Mouse (Mus musculus): Measurements from ENCODE around the gene Ndufa8.

GRCm38 (mm10) chr2:36034898-36035297, 14.3 kb downstream of the Ndufa8 start:
- TF ChIP-seq CTCF (IDR thresholded peaks at IDR 0.05; ENCODE audit: low read depth, low read length): no peak
- no peak for TF ChIP-seq POLR2A (IDR thresholded peaks at IDR 0.05; ENCODE audit: borderline replicate concordance, low read depth, low read length)
